Mouse (Mus musculus) erythroblast, embryonic 14.5 days (primary cell): ENCODE data around the gene Zfp800. TPM values are rescaled to one million over a fixed set of nuclear protein-coding genes. Genes with fewer than 3 reads are reported as not detected.

Source experiments
- H3K27me3 ChIP-seq: 2 replicates; pipeline ENCODE4 v1.6.1; 2012; ENCODE audit warnings: inconsistent platforms; ENCODE audit not compliant: control insufficient read depth
- H3K36me3 ChIP-seq: 2 replicates; pipeline ENCODE4 v1.6.1; 2012; ENCODE audit warnings: mild to moderate bottlenecking, inconsistent platforms; ENCODE audit not compliant: control insufficient read depth
- H3K4me1 ChIP-seq: 2 replicates; pipeline ENCODE4 v1.6.1; 2012; ENCODE audit warnings: inconsistent platforms; ENCODE audit not compliant: control insufficient read depth
- H3K4me3 ChIP-seq: replicated peaks from 2 replicates; pipeline ENCODE3; 2012; ENCODE audit warnings: moderate library complexity, mild to moderate bottlenecking, inconsistent platforms
- H3K9me3 ChIP-seq: 2 replicates; pipeline ENCODE4 v1.6.1; 2012; ENCODE audit warnings: low read length, inconsistent platforms, mixed read lengths; ENCODE audit not compliant: control insufficient read depth
- GATA1 ChIP-seq: IDR thresholded peaks from 2 replicates; pipeline ENCODE4 v1.6.1; 2012; ENCODE audit warnings: low read length, inconsistent platforms, mixed read lengths
- TAL1 ChIP-seq: IDR thresholded peaks from 3 replicates; pipeline ENCODE4 v1.6.1; 2012; ENCODE audit warnings: low read length, inconsistent platforms, mixed read lengths
- polyA plus RNA-seq: library from polyadenylated mRNA; stranded (reverse); fragments of >175 nt; gene quantifications from 2 replicates; pipeline ENCODE4 v1.2.3, GENCODE M21; 2012

Gene Zfp800
- polyA plus RNA-seq, 1 experiment: 1.7 TPM

- Histone ChIP-seq H3K4me1 (no peaks in the 10 kb centered on the region), H3K27me3 (no peaks in the 10 kb centered on the region), H3K36me3 (no peaks in the 10 kb centered on the region), H3K9me3 (no peaks in the 10 kb centered on the region), H3K4me3 (no peak overlapping the region)
- TF ChIP-seq GATA1: no peak
- TF ChIP-seq TAL1: no peak
Measured at GRCm38 (mm10) chr6:28367575-28367974, 30.2 kb downstream of the Zfp800 start.

DNA sequence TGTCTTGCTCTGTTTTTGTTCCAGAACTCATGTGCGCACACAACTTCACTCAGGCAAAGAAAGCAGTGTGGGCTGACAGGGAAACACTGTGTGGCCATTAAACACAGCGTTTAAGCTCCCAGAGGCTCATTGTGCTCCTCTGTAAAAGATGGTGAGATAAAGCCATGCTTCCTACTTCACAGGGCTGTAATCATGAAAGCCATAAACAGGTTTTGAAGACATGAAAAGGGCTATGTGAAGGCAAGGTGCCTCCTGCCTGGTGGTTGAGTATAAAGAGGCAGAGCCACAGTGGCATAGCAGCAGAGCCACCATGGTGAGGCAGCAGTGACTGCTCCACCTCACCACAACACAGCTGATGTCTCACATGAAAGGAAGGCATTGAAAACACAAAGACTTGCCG, 46.7 kb downstream of the Zfp800 start:
- Histone ChIP-seq H3K9me3 (no peaks in the 10 kb centered on the region), H3K27me3 (no peaks in the 10 kb centered on the region), H3K36me3 (no peaks in the 10 kb centered on the region), H3K4me3 (no peak overlapping the region), H3K4me1 (no peaks in the 10 kb centered on the region)
- no peak for TF ChIP-seq TAL1
- TF ChIP-seq GATA1: no peak

DNA sequence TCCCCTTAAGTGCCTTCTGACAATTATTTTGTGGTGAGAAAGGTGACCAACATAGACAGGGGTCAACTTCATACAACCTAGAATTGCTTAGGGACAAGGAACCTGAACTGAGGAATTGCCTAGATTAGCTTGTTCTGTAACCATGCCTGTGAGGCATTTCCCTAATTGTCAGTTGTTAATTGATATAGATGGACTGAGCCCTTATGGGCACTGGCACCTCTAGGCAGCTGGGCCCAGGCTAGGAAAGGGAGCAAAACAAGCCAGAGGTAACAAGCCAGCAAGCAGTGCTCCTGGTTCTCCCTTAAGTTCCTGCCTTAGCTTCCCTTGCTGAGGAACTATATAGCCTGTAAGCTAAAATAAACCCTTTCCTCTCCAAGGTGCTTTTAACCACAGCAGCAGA, 52.1 kb downstream of the Zfp800 start:
- H3K4me1 ChIP-seq: no peaks in the 10 kb centered on the region; the same call in none of the 2 replicates
- H3K9me3 ChIP-seq: no peaks in the 10 kb centered on the region
- H3K27me3 ChIP-seq: no peaks in the 10 kb centered on the region
- H3K4me3 ChIP-seq: no peak overlapping the region
- TF ChIP-seq GATA1: no peak
- TF ChIP-seq TAL1: no peak
- no peaks in the 10 kb centered on the region for H3K36me3 ChIP-seq

- Histone ChIP-seq H3K4me3 (no peak overlapping the region), H3K9me3 (no peaks in the 10 kb centered on the region), H3K4me1 (no peaks in the 10 kb centered on the region; the same call in none of the 2 replicates), H3K36me3 (no peaks in the 10 kb centered on the region), H3K27me3 (no peaks in the 10 kb centered on the region)
- TF ChIP-seq GATA1: no peak
Measured at GRCm38 (mm10) chr6:28345181-28345580, 52.6 kb downstream of the Zfp800 start.

DNA sequence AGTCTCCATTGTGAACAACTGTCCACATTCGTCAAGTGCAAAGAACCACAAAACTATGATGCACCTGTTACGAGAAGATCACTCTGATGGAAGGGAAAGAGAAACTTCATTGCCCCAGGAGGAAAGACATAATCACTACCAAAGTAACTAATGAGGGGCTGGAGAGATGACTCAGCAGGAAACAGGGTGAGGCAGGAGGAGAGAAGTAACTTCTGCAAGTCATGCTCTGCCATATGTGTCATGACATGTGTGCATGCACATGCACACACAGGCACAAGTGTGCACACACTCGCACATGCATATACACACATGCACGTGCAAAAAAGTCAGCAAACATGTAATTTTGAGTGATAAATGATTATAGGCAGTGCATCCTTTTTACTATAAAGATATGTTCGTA, 54.9 kb downstream of the Zfp800 start:
- TF ChIP-seq TAL1 (no peak), GATA1 (no peak)
- Histone ChIP-seq H3K36me3 (no peaks in the 10 kb centered on the region), H3K4me1 (no peaks in the 10 kb centered on the region; the same call in none of the 2 replicates), H3K9me3 (no peaks in the 10 kb centered on the region), H3K27me3 (no peaks in the 10 kb centered on the region), H3K4me3 (no peak overlapping the region)

DNA sequence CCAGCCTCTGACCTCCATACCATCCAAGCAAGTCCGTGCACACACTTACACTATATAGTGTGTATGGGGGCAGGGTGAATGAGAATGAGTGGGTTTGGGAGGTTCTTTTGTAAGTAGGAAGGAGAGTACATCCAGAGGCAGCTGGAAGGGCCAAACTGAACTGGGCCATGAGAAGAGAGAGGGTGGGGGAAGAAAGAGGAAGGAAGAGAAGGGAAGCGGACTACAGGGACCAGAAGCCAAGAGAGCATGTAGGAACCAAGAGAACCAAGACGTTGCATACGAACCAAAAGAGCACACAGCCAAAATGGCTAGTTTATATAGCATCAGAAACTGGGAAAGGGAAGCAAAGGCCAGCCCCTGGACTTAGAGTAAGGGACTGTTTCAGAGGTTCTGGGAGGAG, 56.6 kb downstream of the Zfp800 start:
- Histone ChIP-seq H3K9me3 (no peaks in the 10 kb centered on the region), H3K4me1 (no peaks in the 10 kb centered on the region; the same call in none of the 2 replicates)

GRCm38 (mm10) chr6:28339410-28339809, 58.4 kb downstream of the Zfp800 start:
- no peaks in the 10 kb centered on the region for H3K36me3 ChIP-seq
- no peak for TF ChIP-seq TAL1
- no peak for TF ChIP-seq GATA1
- no peaks in the 10 kb centered on the region for H3K9me3 ChIP-seq

More for the DNA sequence above, 56.6 kb downstream of the Zfp800 start:
- Histone ChIP-seq H3K4me3 (no peak overlapping the region), H3K36me3 (no peaks in the 10 kb centered on the region), H3K27me3 (no peaks in the 10 kb centered on the region)
- TF ChIP-seq GATA1 (no peak), TAL1 (no peak)

DNA sequence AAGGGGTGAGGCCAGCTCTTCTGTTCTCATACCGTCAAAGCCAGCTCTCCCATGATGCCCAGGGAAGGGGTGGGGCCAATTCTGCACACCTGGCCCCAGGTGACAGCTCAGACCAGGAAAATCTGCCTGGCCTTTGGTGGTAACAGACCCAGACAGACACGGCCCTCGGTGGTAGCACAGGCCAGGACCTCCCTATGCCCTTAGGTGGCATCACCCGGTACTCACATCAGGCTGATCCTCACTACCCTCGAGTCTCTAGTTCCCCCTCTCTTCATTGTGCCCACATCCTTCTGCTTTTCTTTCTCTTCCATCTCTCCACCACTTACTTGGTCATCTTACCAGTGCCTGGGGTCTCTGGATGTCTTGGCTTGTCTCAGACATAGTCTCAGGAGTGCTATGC, 64.1 kb downstream of the Zfp800 start:
- no peaks in the 10 kb centered on the region for H3K36me3 ChIP-seq
- no peaks in the 10 kb centered on the region for H3K4me1 ChIP-seq
- H3K9me3 ChIP-seq: no peaks in the 10 kb centered on the region
- no peak for TF ChIP-seq TAL1
- TF ChIP-seq GATA1: no peak
- H3K4me3 ChIP-seq: no peak overlapping the region
- H3K27me3 ChIP-seq: no peaks in the 10 kb centered on the region

More at GRCm38 (mm10) chr6:28339410-28339809, 58.4 kb downstream of the Zfp800 start:
- no peak overlapping the region for H3K4me3 ChIP-seq
- H3K4me1 ChIP-seq: no peaks in the 10 kb centered on the region; the same call in none of the 2 replicates
- H3K27me3 ChIP-seq: no peaks in the 10 kb centered on the region

GRCm38 (mm10) chr6:28332546-28332945, 65.3 kb downstream of the Zfp800 start:
- no peaks in the 10 kb centered on the region for H3K36me3 ChIP-seq
- no peaks in the 10 kb centered on the region for H3K27me3 ChIP-seq
- no peak overlapping the region for H3K4me3 ChIP-seq
- TF ChIP-seq TAL1 (no peak), GATA1 (no peak)
- H3K9me3 ChIP-seq: no peaks in the 10 kb centered on the region; the same call in 1 of the 2 replicates
- H3K4me1 ChIP-seq: no peaks in the 10 kb centered on the region

GRCm38 (mm10) chr6:28329815-28330214, 68.0 kb downstream of the Zfp800 start:
- H3K36me3 ChIP-seq: no peaks in the 10 kb centered on the region
- no peaks in the 10 kb centered on the region for H3K4me1 ChIP-seq
- no peaks in the 10 kb centered on the region for H3K27me3 ChIP-seq
- H3K4me3 ChIP-seq: no peak overlapping the region
- H3K9me3 ChIP-seq: no peaks in the 10 kb centered on the region; the same call in 1 of the 2 replicates
- no peak for TF ChIP-seq TAL1
